Mouse (Mus musculus): ENCODE measurements around the gene Tnfsf13. TPM values are rescaled to one million over a fixed set of nuclear protein-coding genes. Genes with fewer than 3 reads are reported as not detected.
A peak's percentile ranks its signal among the peaks of the same experiment; 100 is the strongest.

Gene Tnfsf13
- total RNA-seq, 1 experiment, result 8.6 TPM

GRCm38 (mm10) chr11:69679144-69679543 lies 6.4 kb downstream of the Tnfsf13 start:
- Histone ChIP-seq H3K4me3 (ENCODE audit: insufficient read depth in 1 of 2, low read depth in 1 of 2, low read length in 2 of 2, poor library complexity in 1 of 2, severe bottlenecking in 1 of 2) (peak overlapping the region; percentile 25 to 93; a peak in 2 of 4 replicates), H3K36me3 (ENCODE audit: control insufficient read depth, insufficient read depth, low read length, poor library complexity, severe bottlenecking) (peaks cover 37% of the 10 kb centered on the region), H3K9me3 (ENCODE audit: control insufficient read depth, insufficient read depth, low read depth, low read length) (no peaks in the 10 kb centered on the region), H3K9ac (ENCODE audit: insufficient read depth, low read depth, low read length, poor library complexity, severe bottlenecking) (peak overlapping the region; percentile 40; the same call in 1 of the 2 replicates), H3K4me1 (ENCODE audit: control insufficient read depth in 2 of 2, insufficient read depth in 2 of 2, low read length in 2 of 2, poor library complexity in 1 of 2) (peaks cover 2 to 10% of the 10 kb centered on the region in 2 experiments), H3K27ac (ENCODE audit: insufficient read depth, low read depth, low read length, poor library complexity, severe bottlenecking) (no peak overlapping the region)
- no peak for TF ChIP-seq CHD2 (IDR thresholded peaks at IDR 0.05; ENCODE audit: low read depth, low read length)
- TF ChIP-seq MAFK (IDR thresholded peaks at IDR 0.05; ENCODE audit: insufficient read depth, low read depth, low read length), result no peak
- no peak for TF ChIP-seq ZC3H11A (IDR thresholded peaks at IDR 0.05; ENCODE audit: borderline replicate concordance, low read depth, low read length)
- no peak for TF ChIP-seq HCFC1 (IDR thresholded peaks at IDR 0.05; ENCODE audit: borderline replicate concordance, insufficient read depth, low read length)
- no peak for TF ChIP-seq ZNF384 (IDR thresholded peaks at IDR 0.05; ENCODE audit: low read depth, low read length)
- DNase-seq (ENCODE audit: low read depth, low spot score), result no peak
- in situ Hi-C loops (cut with MboI; ENCODE audit: low sequenced_read_pairs in 2 of 2, unreplicated experiment in 2 of 2), result no loop called here

- Histone ChIP-seq H3K4me1 (ENCODE audit: control insufficient read depth in 2 of 2, insufficient read depth in 2 of 2, low read length in 2 of 2, poor library complexity in 1 of 2) (peaks cover 2% of the 10 kb centered on the region in 2 experiments; a peak in 2 of 4 replicates), H3K36me3 (ENCODE audit: control insufficient read depth, insufficient read depth, low read length, poor library complexity, severe bottlenecking) (peaks cover 66% of the 10 kb centered on the region), H3K9me3 (ENCODE audit: control insufficient read depth, insufficient read depth, low read depth, low read length) (no peaks in the 10 kb centered on the region), H3K4me3 (ENCODE audit: insufficient read depth in 1 of 2, low read depth in 1 of 2, low read length in 2 of 2, poor library complexity in 1 of 2, severe bottlenecking in 1 of 2) (peak within 1 kb of the TSS; percentile 80 to 96), H3K27ac (ENCODE audit: insufficient read depth, low read depth, low read length, poor library complexity, severe bottlenecking) (peak within 1 kb of the TSS; percentile 97), H3K9ac (ENCODE audit: insufficient read depth, low read depth, low read length, poor library complexity, severe bottlenecking) (peak within 1 kb of the TSS; percentile 99)
- peak; percentile 100 for DNase-seq (ENCODE audit: low read depth, low spot score)
- in situ Hi-C loops (cut with MboI; ENCODE audit: low sequenced_read_pairs in 2 of 2, unreplicated experiment in 2 of 2), result no loop called here
- TF ChIP-seq ZC3H11A (IDR thresholded peaks at IDR 0.05; ENCODE audit: borderline replicate concordance, low read depth, low read length), result no peak
- no peak for TF ChIP-seq MAFK (IDR thresholded peaks at IDR 0.05; ENCODE audit: insufficient read depth, low read depth, low read length)
- peak; percentile 93 for TF ChIP-seq CHD2 (IDR thresholded peaks at IDR 0.05; ENCODE audit: low read depth, low read length)
- TF ChIP-seq HCFC1 (IDR thresholded peaks at IDR 0.05; ENCODE audit: borderline replicate concordance, insufficient read depth, low read length), result peak; percentile 65
These were observed 13.3 kb downstream of the Tnfsf13 start, which contains the start of gene Eif4a1 for GRCm38 (mm10) chr11:69672211-69672706. TSS of gene Eif4a1 (minus strand) at chr11:69672423.

GRCm38 (mm10) chr11:69671726-69672124 lies 13.9 kb downstream of the Tnfsf13 start:
- TF ChIP-seq HCFC1 (IDR thresholded peaks at IDR 0.05; ENCODE audit: borderline replicate concordance, insufficient read depth, low read length) (no peak), MAFK (IDR thresholded peaks at IDR 0.05; ENCODE audit: insufficient read depth, low read depth, low read length) (no peak), ZNF384 (IDR thresholded peaks at IDR 0.05; ENCODE audit: low read depth, low read length) (no peak), CHD2 (IDR thresholded peaks at IDR 0.05; ENCODE audit: low read depth, low read length) (no peak), ZC3H11A (IDR thresholded peaks at IDR 0.05; ENCODE audit: borderline replicate concordance, low read depth, low read length) (no peak)
- Histone ChIP-seq H3K36me3 (ENCODE audit: control insufficient read depth, insufficient read depth, low read length, poor library complexity, severe bottlenecking) (peaks cover 67% of the 10 kb centered on the region), H3K9ac (ENCODE audit: insufficient read depth, low read depth, low read length, poor library complexity, severe bottlenecking) (peak overlapping the region; percentile 99), H3K4me1 (ENCODE audit: control insufficient read depth in 2 of 2, insufficient read depth in 2 of 2, low read length in 2 of 2, poor library complexity in 1 of 2) (peaks cover 2% of the 10 kb centered on the region in 2 experiments; a peak in 2 of 4 replicates), H3K4me3 (ENCODE audit: insufficient read depth in 1 of 2, low read depth in 1 of 2, low read length in 2 of 2, poor library complexity in 1 of 2, severe bottlenecking in 1 of 2) (peak overlapping the region; percentile 80 to 96), H3K9me3 (ENCODE audit: control insufficient read depth, insufficient read depth, low read depth, low read length) (no peaks in the 10 kb centered on the region), H3K27ac (ENCODE audit: insufficient read depth, low read depth, low read length, poor library complexity, severe bottlenecking) (peak overlapping the region; percentile 97)
- no peak for DNase-seq (ENCODE audit: low read depth, low spot score)
- in situ Hi-C loops (cut with MboI; ENCODE audit: low sequenced_read_pairs in 2 of 2, unreplicated experiment in 2 of 2), result no loop called here

- Histone ChIP-seq H3K4me3 (ENCODE audit: insufficient read depth in 1 of 2, low read depth in 1 of 2, low read length in 2 of 2, poor library complexity in 1 of 2, severe bottlenecking in 1 of 2) (peak overlapping the region; percentile 80 to 96), H3K27ac (ENCODE audit: insufficient read depth, low read depth, low read length, poor library complexity, severe bottlenecking) (peak overlapping the region; percentile 97), H3K9me3 (ENCODE audit: control insufficient read depth, insufficient read depth, low read depth, low read length) (no peaks in the 10 kb centered on the region), H3K36me3 (ENCODE audit: control insufficient read depth, insufficient read depth, low read length, poor library complexity, severe bottlenecking) (peaks cover 63% of the 10 kb centered on the region), H3K4me1 (ENCODE audit: control insufficient read depth in 2 of 2, insufficient read depth in 2 of 2, low read length in 2 of 2, poor library complexity in 1 of 2) (peaks cover 2% of the 10 kb centered on the region in 2 experiments; a peak in 2 of 4 replicates), H3K9ac (ENCODE audit: insufficient read depth, low read depth, low read length, poor library complexity, severe bottlenecking) (peak overlapping the region; percentile 99)
- DNase-seq (ENCODE audit: low read depth, low spot score), result peak; percentile 90
- TF ChIP-seq ZC3H11A (IDR thresholded peaks at IDR 0.05; ENCODE audit: borderline replicate concordance, low read depth, low read length) (no peak), CHD2 (IDR thresholded peaks at IDR 0.05; ENCODE audit: low read depth, low read length) (no peak; the same call in none of the 2 replicates), MAFK (IDR thresholded peaks at IDR 0.05; ENCODE audit: insufficient read depth, low read depth, low read length) (no peak), HCFC1 (IDR thresholded peaks at IDR 0.05; ENCODE audit: borderline replicate concordance, insufficient read depth, low read length) (peak; percentile 49; the same call in 1 of the 2 replicates), ZNF384 (IDR thresholded peaks at IDR 0.05; ENCODE audit: low read depth, low read length) (no peak)
- in situ Hi-C loops (cut with MboI; ENCODE audit: low sequenced_read_pairs in 2 of 2, unreplicated experiment in 2 of 2), result no loop called here
These were observed 14.5 kb downstream of the Tnfsf13 start for GRCm38 (mm10) chr11:69670786-69671725.
